Mouse (Mus musculus) liver, postnatal 0 days (tissue): ENCODE measurements at regions not wholly inside any gene's neighbourhood (a gene's known extent, or its start where the extent isn't known, plus 50 kb on each side); places are given as distances from the start of the nearest gene placed in this dataset.
"Not testable (repeated sequence)": the region's sequence is repeated elsewhere in the genome, so short reads cannot be mapped to it uniquely, and the experiment has no call there.

Experiments used
- ATAC-seq: fragments of 200-750 bp; cut with Nextera tagmentation; 2 replicates; pipeline ENCODE4 v1.8.0; 2017; ENCODE audit warnings: mild to moderate bottlenecking, moderate library complexity
- DNase-seq: peaks from one replicate; pipeline ENCODE4 v3.0.0-alpha.2; 2016
- H3K27ac ChIP-seq: fragments of 300-500 bp; sonication (generic); 2 replicates; pipeline ENCODE4 v1.5.1; 2014; ENCODE audit warnings: antibody characterized with exemption, moderate library complexity, mild to moderate bottlenecking, low read depth
- H3K27me3 ChIP-seq: fragments of 300-500 bp; sonication (generic); 2 replicates; pipeline ENCODE4 v1.6.1; 2014; ENCODE audit warnings: low read length, control low read depth, mixed read lengths; ENCODE audit not compliant: insufficient read depth
- H3K36me3 ChIP-seq: fragments of 300-500 bp; sonication (generic); replicated peaks from 2 replicates; pipeline ENCODE4 v1.6.1; 2014; ENCODE audit warnings: mild to moderate bottlenecking, control low read depth, low read length, moderate library complexity, mixed read lengths; ENCODE audit not compliant: insufficient read depth
- H3K4me1 ChIP-seq: fragments of 300-500 bp; sonication (generic); 2 replicates; pipeline ENCODE4 v1.6.1; 2014; ENCODE audit warnings: antibody characterized with exemption, mild to moderate bottlenecking, control low read depth; ENCODE audit not compliant: insufficient read depth
- H3K4me2 ChIP-seq: fragments of 300-500 bp; sonication (generic); 2 replicates; pipeline ENCODE4 v1.6.1; 2014; ENCODE audit warnings: low read depth, mild to moderate bottlenecking, low read length, moderate library complexity, mixed read lengths
- H3K4me3 ChIP-seq: fragments of 300-500 bp; sonication (generic); 2 replicates; pipeline ENCODE4 v1.5.1; 2014; ENCODE audit warnings: low read depth, low read length
- H3K9ac ChIP-seq: fragments of 300-500 bp; sonication (generic); replicated peaks from 2 replicates; pipeline ENCODE4 v1.6.1; 2014; ENCODE audit warnings: mild to moderate bottlenecking, moderate library complexity
- H3K9me3 ChIP-seq: fragments of 300-500 bp; sonication (generic); 2 replicates; pipeline ENCODE4 v1.6.1; 2016; ENCODE audit warnings: mild to moderate bottlenecking, control low read depth, low read length, mixed read lengths
- CTCF ChIP-seq: sonication (generic); IDR thresholded peaks from 2 replicates; pipeline ENCODE4 v1.5.1; 2016; ENCODE audit warnings: antibody characterized with exemption, low read depth
- EP300 ChIP-seq: IDR thresholded peaks from 2 replicates; pipeline ENCODE4 v1.6.1; 2016; ENCODE audit warnings: antibody characterized with exemption, low read depth, mild to moderate bottlenecking
- WGBS: fragments of 180-500 bp; shearing (Covaris S2); extraction: QIAGEN DNeasy Blood & Tissue Kit; methylation state at CpG from one replicate; pipeline ENCODE4 v1.1.7; 2014; ENCODE audit not compliant: insufficient replicate concordance; 5-methylcytosine and 5-hydroxymethylcytosine counted together

GRCm38 (mm10) chr6:48205722-48206121 is 119.3 kb upstream of the Zfp746 start:
- Histone ChIP-seq H3K4me1 (no peaks in the 10 kb centered on the region), H3K36me3 (no peaks in the 10 kb centered on the region), H3K4me2 (no peak overlapping the region), H3K9ac (no peak overlapping the region), H3K9me3 (no peaks in the 10 kb centered on the region), H3K27me3 (no peaks in the 10 kb centered on the region), H3K4me3 (no peak overlapping the region), H3K27ac (no peak overlapping the region)
- ATAC-seq (no peak), DNase-seq (no peak)
- TF ChIP-seq CTCF (peak; percentile 29; the same call in 1 of the 2 replicates), EP300 (no peak)
- WGBS = 93% methylated on average over 5 of the region's 5 CpGs

GRCm38 (mm10) chr6:48199951-48200350 is 113.6 kb upstream of the Zfp746 start:
- Histone ChIP-seq H3K4me2 (no peak overlapping the region), H3K36me3 (no peaks in the 10 kb centered on the region), H3K9me3 (no peaks in the 10 kb centered on the region), H3K4me3 (no peak overlapping the region), H3K27ac (no peak overlapping the region), H3K9ac (no peak overlapping the region), H3K4me1 (no peaks in the 10 kb centered on the region), H3K27me3 (no peaks in the 10 kb centered on the region)
- ATAC-seq (no peak), DNase-seq (no peak)
- TF ChIP-seq CTCF = no peak
- no peak for TF ChIP-seq EP300
- 38% methylated on average over 3 of the region's 3 CpGs for WGBS

GRCm38 (mm10) chr6:48198806-48199205 is 112.4 kb upstream of the Zfp746 start:
- Histone ChIP-seq H3K4me1 (no peaks in the 10 kb centered on the region), H3K36me3 (no peaks in the 10 kb centered on the region), H3K27me3 (no peaks in the 10 kb centered on the region), H3K27ac (no peak overlapping the region), H3K4me3 (no peak overlapping the region), H3K9ac (no peak overlapping the region), H3K9me3 (no peaks in the 10 kb centered on the region), H3K4me2 (no peak overlapping the region)
- TF ChIP-seq EP300 (no peak), CTCF (no peak)
- WGBS = 85% methylated on average over 1 of the region's 1 CpGs
- DNase-seq (no peak), ATAC-seq (no peak)

GRCm38 (mm10) chr6:48197696-48198378 is 111.4 kb upstream of the Zfp746 start:
- DNase-seq (no peak), ATAC-seq (no peak)
- Histone ChIP-seq H3K9ac (no peak overlapping the region), H3K4me3 (no peak overlapping the region), H3K27me3 (no peaks in the 10 kb centered on the region), H3K27ac (no peak overlapping the region), H3K4me1 (no peaks in the 10 kb centered on the region), H3K4me2 (no peak overlapping the region), H3K9me3 (no peaks in the 10 kb centered on the region), H3K36me3 (no peaks in the 10 kb centered on the region)
- whole genome bisulfite sequencing = 65% methylated on average over 4 of the region's 4 CpGs
- TF ChIP-seq EP300 (no peak), CTCF (no peak)

GRCm38 (mm10) chr6:48188363-48188762 is 102.0 kb upstream of the Zfp746 start:
- H3K27ac ChIP-seq, DNase-seq, H3K4me3 ChIP-seq, H3K9me3 ChIP-seq, H3K36me3 ChIP-seq, H3K4me2 ChIP-seq, ATAC-seq, H3K4me1 ChIP-seq, H3K9ac ChIP-seq, H3K27me3 ChIP-seq: not testable (repeated sequence)
- 42% methylated on average over 2 of the region's 2 CpGs for WGBS

GRCm38 (mm10) chr6:48185311-48185710 is 98.9 kb upstream of the Zfp746 start:
- WGBS = 53% methylated on average over 1 of the region's 1 CpGs
- Histone ChIP-seq H3K9ac (no peak overlapping the region), H3K27ac (no peak overlapping the region)

More at GRCm38 (mm10) chr6:48185311-48185710, 98.9 kb upstream of the Zfp746 start:
- Histone ChIP-seq H3K4me3 (no peak overlapping the region), H3K4me2 (no peak overlapping the region), H3K36me3 (no peaks in the 10 kb centered on the region), H3K4me1 (no peaks in the 10 kb centered on the region), H3K9me3 (no peaks in the 10 kb centered on the region), H3K27me3 (no peaks in the 10 kb centered on the region)
- ATAC-seq (no peak), DNase-seq (no peak)
- TF ChIP-seq CTCF (no peak), EP300 (no peak)
